Mouse (Mus musculus) myocyte (in vitro differentiated cells): ENCODE measurements around the gene Camta1. TPM values are rescaled to one million over a fixed set of nuclear protein-coding genes. Genes with fewer than 3 reads are reported as not detected.

ENCODE experiments used
- H3K27me3 ChIP-seq: one replicate; pipeline ENCODE4 v1.6.1; 2011; ENCODE audit not compliant: control insufficient read depth, insufficient read depth, insufficient read length
- H3K36me3 ChIP-seq: one replicate; pipeline ENCODE4 v1.6.1; 2011; ENCODE audit not compliant: control insufficient read depth, insufficient read depth
- H3K4me2 ChIP-seq: one replicate; pipeline ENCODE4 v1.6.1; 2011; ENCODE audit warnings: low read depth, control low read depth
- H3K4me3 ChIP-seq: one replicate; pipeline ENCODE4 v1.5.1; 2011; ENCODE audit warnings: mild to moderate bottlenecking, control low read depth, moderate library complexity
- H3K79me2 ChIP-seq: one replicate; pipeline ENCODE4 v1.6.1; 2011; ENCODE audit not compliant: control insufficient read depth, insufficient read depth
- H3ac ChIP-seq: one replicate; pipeline ENCODE4 v1.6.1; 2011; ENCODE audit not compliant: control insufficient read depth, insufficient read length
- CEBPB ChIP-seq: IDR thresholded peaks from 2 replicates; pipeline ENCODE4 v1.6.1; 2011; ENCODE audit warnings: mild to moderate bottlenecking, moderate library complexity; ENCODE audit not compliant: poor library complexity, insufficient read depth, severe bottlenecking
- E2F4 ChIP-seq: IDR thresholded peaks from one replicate; pipeline ENCODE4 v1.6.1; 2011; ENCODE audit warnings: mild to moderate bottlenecking, control low read depth, moderate library complexity; ENCODE audit not compliant: insufficient read depth
- MAX ChIP-seq: IDR thresholded peaks from one replicate; pipeline ENCODE4 v1.6.1; 2011; ENCODE audit warnings: low read depth, mild to moderate bottlenecking, control low read depth
- MYOD1 ChIP-seq, 3 experiments: IDR thresholded peaks; one replicate each; pipeline ENCODE4 v1.6.1; 2011; ENCODE audit warnings: control low read depth in 2 of 3, low read depth in 2 of 3, mild to moderate bottlenecking in 2 of 3, moderate library complexity in 1 of 3; ENCODE audit not compliant: insufficient read length in 2 of 3, control insufficient read depth in 1 of 3
- MYOG ChIP-seq, 3 experiments: IDR thresholded peaks; one replicate each; pipeline ENCODE4 v1.6.1; 2011; ENCODE audit warnings: control low read depth in 2 of 3, low read depth in 2 of 3, mild to moderate bottlenecking in 2 of 3; ENCODE audit not compliant: insufficient read length in 2 of 3, control insufficient read depth in 1 of 3, insufficient read depth in 1 of 3
- POLR2A ChIP-seq: IDR thresholded peaks from one replicate; pipeline ENCODE4 v1.6.1; 2011; ENCODE audit warnings: low read depth, mild to moderate bottlenecking, control low read depth, moderate library complexity; ENCODE audit not compliant: insufficient read length
- POLR2AphosphoS2 ChIP-seq: IDR thresholded peaks from one replicate; pipeline ENCODE4 v1.6.1; 2011; ENCODE audit warnings: low read depth, control low read depth; ENCODE audit not compliant: insufficient read length
- REST ChIP-seq: IDR thresholded peaks from one replicate; pipeline ENCODE4 v1.6.1; 2011; ENCODE audit warnings: mild to moderate bottlenecking, control low read depth, moderate library complexity; ENCODE audit not compliant: insufficient read depth, insufficient read length
- SRF ChIP-seq: IDR thresholded peaks from one replicate; pipeline ENCODE4 v1.6.1; 2011; ENCODE audit warnings: low read depth; ENCODE audit not compliant: control insufficient read depth, insufficient read length
- TCF12 ChIP-seq: IDR thresholded peaks from one replicate; pipeline ENCODE4 v1.6.1; 2011; ENCODE audit warnings: mild to moderate bottlenecking, control low read depth; ENCODE audit not compliant: poor library complexity, insufficient read depth, severe bottlenecking
- TCF3 ChIP-seq: IDR thresholded peaks from one replicate; pipeline ENCODE4 v1.6.1; 2011; ENCODE audit warnings: low read depth, control low read depth; ENCODE audit not compliant: insufficient read length
- USF1 ChIP-seq: IDR thresholded peaks from one replicate; pipeline ENCODE4 v1.6.1; 2011; ENCODE audit warnings: low read depth, mild to moderate bottlenecking, control low read depth, moderate library complexity
- polyA plus RNA-seq: library from polyadenylated mRNA; unstranded; fragments of >200 nt; fragmentation: generic; extraction: Trizol; gene quantifications from one replicate; pipeline ENCODE4 v1.2.1, GENCODE M21; 2012; ENCODE audit warnings: missing spikeins

Gene Camta1
- polyA plus RNA-seq, 1 experiment = 40.6 TPM

DNA sequence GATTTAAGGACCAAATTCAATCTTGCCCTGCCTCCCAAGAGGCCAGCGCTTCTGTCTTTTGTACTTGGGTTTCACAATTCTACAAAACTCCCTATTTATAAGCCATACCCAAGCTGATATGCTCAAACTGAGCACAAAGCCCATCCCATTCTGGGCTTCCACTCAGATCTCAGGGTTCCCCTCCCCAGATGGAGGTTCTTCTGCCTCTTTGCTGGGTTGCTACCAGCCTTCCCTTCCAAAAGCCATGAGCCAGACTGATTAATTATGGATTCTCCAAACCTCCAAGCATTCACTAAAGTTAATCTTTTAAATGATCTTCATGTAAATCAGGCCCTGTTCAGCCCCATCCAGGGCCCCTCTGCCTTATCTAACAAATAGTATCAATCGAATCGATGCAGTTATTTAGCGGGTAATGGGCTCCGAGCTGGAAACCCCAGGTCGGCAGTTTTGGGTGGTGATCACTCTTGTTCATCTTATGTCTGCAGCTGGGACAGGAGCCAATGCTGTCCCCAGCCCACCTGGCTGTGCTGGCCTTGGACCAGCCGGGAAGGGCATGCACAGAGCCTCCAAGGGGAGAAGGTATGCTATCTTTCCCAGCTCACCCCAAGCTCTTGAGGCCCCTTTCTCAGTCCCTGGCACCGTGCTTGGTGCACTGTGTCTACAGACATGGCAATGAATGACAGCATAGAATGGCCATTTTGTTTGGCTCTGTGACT, 534.5 kb downstream of the Camta1 start:
- no peak overlapping the region for H3K4me3 ChIP-seq
- peaks cover 12% of the 10 kb centered on the region for H3K27me3 ChIP-seq
- TF ChIP-seq CEBPB (no peak), POLR2A (no peak), SRF (no peak), REST (no peak), TCF3 (no peak)

DNA sequence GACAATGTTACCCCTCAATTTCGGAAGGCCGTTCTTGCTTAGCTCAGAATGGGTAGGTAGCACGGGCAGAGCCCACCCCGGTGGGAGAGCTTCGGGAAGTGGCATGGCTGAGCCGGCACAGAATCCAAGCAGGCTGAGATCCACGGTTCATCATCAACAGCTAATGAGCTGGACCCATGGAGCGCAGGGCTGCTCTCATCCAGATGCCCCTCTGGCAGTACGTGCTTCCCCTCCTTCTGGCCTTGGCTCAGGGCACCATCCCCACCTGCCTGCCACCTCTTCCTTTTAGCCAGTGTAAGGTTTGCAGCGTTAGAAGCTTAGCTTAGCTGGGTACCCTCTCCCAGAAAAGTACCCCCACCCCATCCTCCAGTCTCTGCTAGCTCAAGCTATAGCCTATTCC, 545.2 kb downstream of the Camta1 start:
- H3K4me2 ChIP-seq = no peak overlapping the region
- TF ChIP-seq USF1 (no peak), TCF3 (no peak), TCF12 (no peak), CEBPB (no peak), MYOG (IDR thresholded peaks at IDR 0.05; ENCODE audit: control insufficient read depth in 1 of 3, insufficient read depth in 1 of 3, insufficient read length in 2 of 3, low read depth in 2 of 3) (no peak), MYOD1 (IDR thresholded peaks at IDR 0.05; ENCODE audit: control insufficient read depth in 1 of 3, insufficient read length in 2 of 3, low read depth in 2 of 3) (no peak), E2F4 (no peak), POLR2A (no peak), SRF (no peak), MAX (no peak), REST (no peak), POLR2AphosphoS2 (no peak)

More for the DNA sequence above, 534.5 kb downstream of the Camta1 start:
- H3K36me3 ChIP-seq = no peaks in the 10 kb centered on the region
- H3K4me2 ChIP-seq = no peak overlapping the region
- H3ac ChIP-seq = no peak overlapping the region
- no peaks in the 10 kb centered on the region for H3K79me2 ChIP-seq

DNA sequence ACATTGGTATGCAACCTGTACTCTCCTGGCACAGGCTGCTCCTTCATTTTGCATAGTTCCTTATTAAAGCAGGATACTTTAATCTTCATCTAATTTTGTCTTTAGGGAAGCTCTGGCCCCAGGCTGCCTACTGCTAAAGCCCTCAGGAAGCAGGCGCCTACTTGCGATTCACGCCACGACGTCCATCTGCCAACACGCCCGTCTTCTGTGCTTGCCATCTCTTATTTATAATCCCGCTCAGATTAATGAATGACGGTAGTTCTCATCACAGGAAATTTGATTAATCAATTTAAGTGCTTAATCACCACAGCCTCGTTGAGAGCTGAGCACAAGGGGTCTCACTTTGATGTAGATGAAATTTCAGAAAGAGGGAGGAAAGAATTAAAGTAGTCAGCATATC, 546.0 kb downstream of the Camta1 start:
- no peak for TF ChIP-seq TCF3
- no peak for TF ChIP-seq USF1
- TF ChIP-seq MYOD1 (IDR thresholded peaks at IDR 0.05; ENCODE audit: control insufficient read depth in 1 of 3, insufficient read length in 2 of 3, low read depth in 2 of 3) = no peak
- TF ChIP-seq MAX = no peak
- no peak for TF ChIP-seq MYOG (IDR thresholded peaks at IDR 0.05; ENCODE audit: control insufficient read depth in 1 of 3, insufficient read depth in 1 of 3, insufficient read length in 2 of 3, low read depth in 2 of 3)
- no peak for TF ChIP-seq CEBPB
- TF ChIP-seq TCF12 = no peak
- no peak for TF ChIP-seq E2F4
- TF ChIP-seq SRF = no peak
- no peak for TF ChIP-seq POLR2A
- TF ChIP-seq REST = no peak
- TF ChIP-seq POLR2AphosphoS2 = no peak
- no peak overlapping the region for H3ac ChIP-seq
- H3K79me2 ChIP-seq = no peaks in the 10 kb centered on the region
- peaks cover 22% of the 10 kb centered on the region for H3K27me3 ChIP-seq
- no peaks in the 10 kb centered on the region for H3K36me3 ChIP-seq
- H3K4me3 ChIP-seq = no peak overlapping the region
- no peak overlapping the region for H3K4me2 ChIP-seq

More for the DNA sequence above, 545.2 kb downstream of the Camta1 start:
- H3K36me3 ChIP-seq = no peaks in the 10 kb centered on the region
- H3K4me3 ChIP-seq = no peak overlapping the region
- H3K27me3 ChIP-seq = peaks cover 22% of the 10 kb centered on the region
- H3ac ChIP-seq = no peak overlapping the region
- H3K79me2 ChIP-seq = no peaks in the 10 kb centered on the region

DNA sequence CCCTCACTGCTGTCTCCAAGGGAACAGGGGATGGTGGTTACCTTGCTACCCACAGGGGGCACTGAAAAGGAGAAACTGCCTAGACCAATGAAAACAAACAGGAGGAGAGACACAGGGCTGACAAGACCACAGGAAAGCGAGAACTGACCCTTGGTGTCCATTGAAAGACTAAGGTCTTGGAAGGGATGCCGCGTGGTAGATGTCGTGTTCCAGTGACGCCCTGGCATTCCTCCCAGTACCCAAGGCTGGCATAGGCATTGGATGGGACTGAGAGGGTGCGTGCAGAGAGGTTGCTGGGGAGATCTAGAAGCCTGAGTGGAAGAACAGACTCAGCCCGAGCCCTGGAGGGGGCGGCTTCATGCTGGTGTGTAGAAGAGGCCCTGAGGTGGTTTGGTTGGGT, 550.9 kb downstream of the Camta1 start:
- TF ChIP-seq TCF3 (no peak), POLR2A (no peak), MAX (no peak), MYOD1 (IDR thresholded peaks at IDR 0.05; ENCODE audit: control insufficient read depth in 1 of 3, insufficient read length in 2 of 3, low read depth in 2 of 3) (no peak), REST (no peak), MYOG (IDR thresholded peaks at IDR 0.05; ENCODE audit: control insufficient read depth in 1 of 3, insufficient read depth in 1 of 3, insufficient read length in 2 of 3, low read depth in 2 of 3) (no peak), CEBPB (no peak), TCF12 (no peak), USF1 (no peak), POLR2AphosphoS2 (no peak), SRF (no peak), E2F4 (no peak)
- Histone ChIP-seq H3K27me3 (peaks cover 12% of the 10 kb centered on the region), H3ac (no peak overlapping the region), H3K4me2 (no peak overlapping the region), H3K36me3 (no peaks in the 10 kb centered on the region), H3K79me2 (no peaks in the 10 kb centered on the region), H3K4me3 (no peak overlapping the region)
